Mouse (Mus musculus) thymus, adult 2 months (tissue): Measurements from ENCODE around the gene Rnase11. TPM values are rescaled to one million over a fixed set of nuclear protein-coding genes. Genes with fewer than 3 reads are reported as not detected.
"Not testable (repeated sequence)": the region's sequence is repeated elsewhere in the genome, so short reads cannot be mapped to it uniquely, and the experiment has no call there.

Experiments
- DNase-seq: peaks from one replicate; pipeline ENCODE4 v3.0.0; 2021
- H3K27ac ChIP-seq: fragments of 200-500 bp; 2 replicates; pipeline ENCODE4 v1.5.1; 2012; ENCODE audit warnings: low read length, control low read depth; ENCODE audit not compliant: control insufficient read depth, insufficient read depth
- H3K27me3 ChIP-seq: fragments of 200-500 bp; 2 replicates; pipeline ENCODE4 v1.6.1; 2012; ENCODE audit warnings: mild to moderate bottlenecking, low read length, moderate library complexity, mixed read lengths; ENCODE audit not compliant: control insufficient read depth, insufficient read depth
- H3K36me3 ChIP-seq: fragments of 200-500 bp; 2 replicates; pipeline ENCODE4 v1.6.1; 2012; ENCODE audit warnings: mild to moderate bottlenecking, low read length, moderate library complexity; ENCODE audit not compliant: control insufficient read depth, insufficient read depth
- H3K4me1 ChIP-seq: fragments of 200-500 bp; replicated peaks from 2 replicates; pipeline ENCODE4 v1.6.1; 2012; ENCODE audit warnings: low read length; ENCODE audit not compliant: control insufficient read depth, insufficient read depth
- H3K4me3 ChIP-seq: fragments of 200-500 bp; 2 replicates; pipeline ENCODE4 v1.5.1; 2012; ENCODE audit warnings: mild to moderate bottlenecking, low read length, control low read depth, moderate library complexity; ENCODE audit not compliant: control insufficient read depth, insufficient read depth
- CTCF ChIP-seq: fragments of 200-500 bp; IDR thresholded peaks from 2 replicates; pipeline ENCODE4 v1.5.1; 2012; ENCODE audit warnings: mild to moderate bottlenecking, control low read depth, low read length, moderate library complexity, borderline replicate concordance; ENCODE audit not compliant: control insufficient read depth, poor library complexity, insufficient read depth; ENCODE audit errors: extremely low read depth
- POLR2A ChIP-seq: fragments of 200-500 bp; IDR thresholded peaks from 2 replicates; pipeline ENCODE4 v1.6.1; 2012; ENCODE audit warnings: mild to moderate bottlenecking, low read length, control low read depth, moderate library complexity; ENCODE audit not compliant: control insufficient read depth, poor library complexity, insufficient read depth; ENCODE audit errors: extremely low read depth
- WGBS: fragments of 180-500 bp; shearing (Covaris S2); methylation state at CpG from one replicate; pipeline ENCODE4 v1.1.7; 2018; 5-methylcytosine and 5-hydroxymethylcytosine counted together
- polyA plus RNA-seq: library from polyadenylated mRNA; depleted of rRNA; stranded (reverse); fragments of >200 nt; gene quantifications from 2 replicates; pipeline ENCODE4 v1.2.3, GENCODE M21; 2012

Rnase11 gene
- polyA plus RNA-seq, 1 experiment = not detected

DNA sequence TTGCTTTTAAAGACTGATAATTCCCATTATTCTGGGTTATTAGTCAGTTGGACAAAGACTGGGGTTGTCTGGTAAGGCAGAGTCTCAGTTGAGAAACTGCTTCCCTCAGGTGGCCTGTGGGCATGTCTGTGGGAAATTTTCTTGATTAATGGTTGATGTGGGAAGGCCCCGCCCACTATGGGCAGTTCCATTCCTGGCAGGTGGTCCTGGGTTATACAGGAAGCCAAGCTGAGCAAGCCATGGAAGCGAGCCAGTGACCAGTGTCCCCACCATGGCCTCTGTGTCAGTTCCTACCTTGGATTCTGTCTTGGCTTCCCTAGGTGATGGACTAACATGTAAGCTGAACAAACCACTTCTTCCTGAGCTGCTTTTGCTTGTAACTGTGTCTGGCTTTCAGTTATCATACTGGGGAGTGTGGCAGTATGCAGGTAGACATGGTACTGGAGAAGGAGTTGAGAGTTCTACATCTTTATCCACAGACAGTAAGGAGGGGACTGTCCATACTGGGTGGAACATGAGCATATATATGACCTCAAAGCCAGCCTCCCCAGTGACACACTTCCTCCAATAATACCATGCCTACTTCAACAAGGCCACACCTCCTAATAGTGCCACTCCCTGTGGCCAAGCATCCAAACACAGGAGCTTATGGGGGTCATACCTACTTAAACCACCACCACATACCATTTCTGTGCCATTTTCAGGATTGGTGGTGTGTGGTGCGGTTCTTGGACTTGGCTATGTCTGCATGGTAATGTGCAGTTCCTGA lies 22.4 kb downstream of the Rnase11 start:
- DNase-seq = no peak
- no peak overlapping the region for H3K27ac ChIP-seq
- TF ChIP-seq POLR2A = no peak
- no peaks in the 10 kb centered on the region for H3K27me3 ChIP-seq
- no peaks in the 10 kb centered on the region for H3K36me3 ChIP-seq
- H3K4me3 ChIP-seq = no peak overlapping the region
- no peaks in the 10 kb centered on the region for H3K4me1 ChIP-seq
- WGBS = 76% methylated on average over 3 of the region's 3 CpGs

DNA sequence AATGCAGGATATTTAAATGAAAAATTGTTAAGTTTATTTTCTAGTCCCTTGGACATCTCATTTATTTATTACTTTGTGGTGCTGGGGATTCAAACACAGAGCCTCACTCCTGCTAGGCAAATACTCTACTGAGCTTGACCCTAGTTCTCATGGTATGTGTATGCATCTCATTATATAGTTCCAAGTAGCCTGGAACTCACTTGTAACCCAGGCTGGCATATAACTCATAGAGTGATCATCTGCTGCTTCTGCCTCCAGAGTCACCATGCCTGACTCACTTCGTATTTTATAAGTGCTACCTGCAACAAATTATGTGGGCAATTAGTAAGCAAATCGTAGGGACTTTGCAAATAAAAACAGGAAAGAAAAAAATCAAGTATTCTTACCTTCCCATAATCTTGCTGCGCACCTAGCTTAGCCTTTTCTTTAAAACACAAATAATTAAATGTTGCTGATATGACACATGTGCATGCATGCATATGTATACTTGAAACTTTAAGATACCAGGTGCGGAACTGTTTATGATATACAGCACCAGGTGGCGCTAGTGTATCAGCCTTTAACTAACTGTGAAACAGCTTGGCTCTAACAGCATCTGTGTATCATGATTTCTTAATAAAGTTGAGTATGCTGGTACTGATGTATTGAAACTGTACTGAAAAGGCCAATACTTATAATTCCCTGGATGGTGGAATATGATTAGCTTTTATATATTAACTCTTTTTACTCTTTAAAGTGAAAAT lies 23.4 kb downstream of the Rnase11 start:
- no peaks in the 10 kb centered on the region for H3K4me1 ChIP-seq
- WGBS = 43% methylated on average over 5 of the region's 5 CpGs
- no peak for TF ChIP-seq POLR2A
- TF ChIP-seq CTCF = no peak
- no peaks in the 10 kb centered on the region for H3K36me3 ChIP-seq
- H3K4me3 ChIP-seq = no peak overlapping the region
- DNase-seq = peak; percentile 63
- H3K27ac ChIP-seq = no peak overlapping the region
- no peaks in the 10 kb centered on the region for H3K27me3 ChIP-seq

DNA sequence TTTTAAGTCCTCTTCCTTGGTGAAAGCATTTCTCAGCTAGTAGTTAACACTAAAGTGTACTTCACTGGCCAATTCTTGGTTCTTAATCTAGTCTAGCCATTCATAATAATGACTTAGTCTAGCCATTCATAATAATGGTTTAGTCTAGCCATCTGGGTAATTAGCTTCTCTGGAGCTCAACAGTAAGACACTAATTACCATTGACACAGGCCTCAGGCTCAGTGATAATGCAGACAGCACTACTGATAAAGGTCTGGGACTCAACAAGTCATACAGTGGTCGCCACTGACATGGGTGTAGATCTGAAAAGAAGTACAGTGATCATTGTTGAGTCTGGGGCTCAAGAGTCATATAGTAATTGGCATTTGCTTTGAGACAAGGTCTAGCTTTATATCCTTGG lies 25.1 kb downstream of the Rnase11 start:
- H3K27ac ChIP-seq = no peak overlapping the region
- no peaks in the 10 kb centered on the region for H3K27me3 ChIP-seq
- TF ChIP-seq POLR2A (no peak), CTCF (no peak)
- H3K4me3 ChIP-seq = no peak overlapping the region
- H3K36me3 ChIP-seq = no peaks in the 10 kb centered on the region
- 97% methylated on average over 1 of the region's 1 CpGs for WGBS
- no peak for DNase-seq
- no peaks in the 10 kb centered on the region for H3K4me1 ChIP-seq

DNA sequence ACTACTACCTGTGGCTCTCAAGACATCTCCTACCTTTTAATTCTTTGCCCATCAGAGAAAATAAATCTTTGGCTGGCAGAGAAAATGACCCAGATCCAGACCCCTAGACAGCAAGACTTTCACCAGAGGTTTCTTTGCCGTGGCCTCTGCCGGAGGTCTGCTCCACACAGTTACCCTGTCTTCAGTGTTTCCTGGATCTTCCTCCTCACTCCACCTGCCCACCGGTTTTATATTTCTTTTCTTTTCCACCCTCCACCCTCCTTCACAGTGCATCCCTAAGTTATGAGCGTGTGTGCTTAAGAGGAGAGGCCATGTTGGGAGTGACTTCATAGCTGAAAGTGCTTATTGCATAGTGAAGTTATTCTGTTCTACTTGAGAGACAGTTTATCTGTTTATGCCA lies 26.5 kb downstream of the Rnase11 start:
- Histone ChIP-seq H3K4me3 (no peak overlapping the region), H3K27ac (no peak overlapping the region), H3K36me3 (no peaks in the 10 kb centered on the region), H3K4me1 (no peaks in the 10 kb centered on the region), H3K27me3 (no peaks in the 10 kb centered on the region)
- no peak for DNase-seq
- TF ChIP-seq POLR2A (no peak), CTCF (no peak)
- WGBS = 95% methylated on average over 4 of the region's 4 CpGs

DNA sequence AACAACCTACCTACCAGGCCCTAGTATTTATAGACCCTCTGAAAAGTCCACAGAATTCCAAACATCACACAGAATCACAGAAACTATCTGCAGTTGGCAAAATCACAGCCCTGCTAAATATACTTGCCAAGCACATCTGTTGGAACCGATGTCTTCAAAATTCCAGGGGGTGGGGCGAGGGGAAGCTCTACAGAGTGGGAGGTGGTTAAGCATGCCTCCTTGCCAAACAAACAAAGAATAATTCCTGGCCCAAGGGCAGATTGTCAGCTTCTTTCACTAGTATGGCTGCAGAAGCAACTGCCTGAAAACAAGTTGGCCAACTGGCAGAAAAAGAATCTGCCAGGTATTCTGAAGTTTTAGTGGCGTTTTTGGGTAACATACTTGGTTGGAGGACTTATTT lies 32.7 kb downstream of the Rnase11 start:
- Histone ChIP-seq H3K27ac (no peak overlapping the region), H3K36me3 (no peaks in the 10 kb centered on the region), H3K27me3 (no peaks in the 10 kb centered on the region), H3K4me1 (no peaks in the 10 kb centered on the region), H3K4me3 (no peak overlapping the region)
- WGBS = 90% methylated on average over 3 of the region's 3 CpGs
- TF ChIP-seq CTCF = no peak
- TF ChIP-seq POLR2A = no peak
- no peak for DNase-seq

DNA sequence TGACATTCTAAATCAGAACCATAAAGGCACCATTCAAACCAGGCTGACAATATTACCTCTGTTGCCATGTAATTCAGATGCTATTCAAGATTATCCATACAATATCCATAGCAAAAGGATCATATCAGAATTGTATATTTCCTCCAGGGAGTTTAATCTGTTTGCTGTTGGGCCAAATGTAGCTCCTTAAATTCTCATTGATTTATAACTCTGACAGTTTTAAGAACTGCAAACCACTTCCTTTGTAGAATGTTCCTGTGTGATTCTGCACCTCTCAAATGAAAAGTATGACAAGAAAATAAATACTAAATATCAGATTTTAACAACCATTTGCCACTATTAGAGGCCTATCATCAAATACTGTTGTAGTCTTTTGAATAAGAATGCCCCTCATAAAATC lies 34.2 kb downstream of the Rnase11 start:
- Histone ChIP-seq H3K27me3 (no peaks in the 10 kb centered on the region), H3K4me3 (no peak overlapping the region), H3K27ac (no peak overlapping the region), H3K36me3 (no peaks in the 10 kb centered on the region), H3K4me1 (no peaks in the 10 kb centered on the region)
- TF ChIP-seq POLR2A (no peak), CTCF (no peak)
- DNase-seq = no peak

DNA sequence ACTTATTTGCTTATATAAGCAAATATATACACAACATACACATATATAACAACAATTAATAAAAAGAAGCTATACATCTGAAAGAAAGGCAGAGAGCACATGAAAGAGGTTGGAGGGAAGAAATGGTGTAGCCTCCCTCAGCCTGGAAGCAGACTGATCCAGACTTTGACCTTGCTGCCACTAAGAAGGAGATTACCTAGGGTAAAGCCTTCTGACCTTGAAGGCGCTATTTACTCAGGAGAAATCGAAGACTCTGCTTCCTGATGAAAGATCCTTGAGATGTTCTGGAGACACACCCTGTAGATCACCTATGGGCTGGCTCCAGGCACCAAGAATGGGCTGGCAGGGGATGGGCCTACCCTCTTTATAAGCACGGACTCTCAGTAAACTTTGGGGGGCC lies 35.2 kb downstream of the Rnase11 start:
- not testable (repeated sequence) for H3K36me3 ChIP-seq, DNase-seq, H3K27ac ChIP-seq, H3K4me3 ChIP-seq, H3K4me1 ChIP-seq, H3K27me3 ChIP-seq
- 95% methylated on average over 3 of the region's 3 CpGs for WGBS
